Mouse (Mus musculus): ENCODE results near the gene Kctd20. TPM values are rescaled to one million over a fixed set of nuclear protein-coding genes. Genes with fewer than 3 reads are reported as not detected.
A peak's percentile ranks its signal among the peaks of the same experiment; 100 is the strongest.

Kctd20 gene
- polyA plus RNA-seq, 1 experiment = 33.0 TPM

GRCm38 (mm10) chr17:28936133-28936532 lies 15.6 kb upstream of the Kctd20 start:
- Histone ChIP-seq H3ac (ENCODE audit: control insufficient read depth, insufficient read length, low read depth) (no peak overlapping the region), H3K27me3 (ENCODE audit: control insufficient read depth, insufficient read depth, insufficient read length) (no peaks in the 10 kb centered on the region), H3K79me2 (ENCODE audit: control insufficient read depth, insufficient read depth) (no peaks in the 10 kb centered on the region), H3K4me3 (ENCODE audit: insufficient read depth, poor library complexity, severe bottlenecking) (no peak overlapping the region), H3K36me3 (ENCODE audit: control insufficient read depth, insufficient read depth) (no peaks in the 10 kb centered on the region), H3K79me3 (ENCODE audit: low read depth) (no peaks in the 10 kb centered on the region)
- TF ChIP-seq CTCF (IDR thresholded peaks at IDR 0.05; ENCODE audit: control insufficient read depth, insufficient read depth, insufficient read length) (no peak), FOSL1 (IDR thresholded peaks at IDR 0.05; ENCODE audit: insufficient read depth, low read length, poor library complexity, severe bottlenecking) (no peak), USF1 (IDR thresholded peaks at IDR 0.05; ENCODE audit: low read depth) (no peak), MYOG (IDR thresholded peaks at IDR 0.05; ENCODE audit: control insufficient read depth, extremely low read depth, insufficient read length) (no peak), MAX (IDR thresholded peaks at IDR 0.05) (no peak), MYOD1 (IDR thresholded peaks at IDR 0.05; ENCODE audit: control insufficient read depth, insufficient read length, low read depth) (no peak), CEBPB (IDR thresholded peaks at IDR 0.05; ENCODE audit: low read depth) (no peak)

DNA sequence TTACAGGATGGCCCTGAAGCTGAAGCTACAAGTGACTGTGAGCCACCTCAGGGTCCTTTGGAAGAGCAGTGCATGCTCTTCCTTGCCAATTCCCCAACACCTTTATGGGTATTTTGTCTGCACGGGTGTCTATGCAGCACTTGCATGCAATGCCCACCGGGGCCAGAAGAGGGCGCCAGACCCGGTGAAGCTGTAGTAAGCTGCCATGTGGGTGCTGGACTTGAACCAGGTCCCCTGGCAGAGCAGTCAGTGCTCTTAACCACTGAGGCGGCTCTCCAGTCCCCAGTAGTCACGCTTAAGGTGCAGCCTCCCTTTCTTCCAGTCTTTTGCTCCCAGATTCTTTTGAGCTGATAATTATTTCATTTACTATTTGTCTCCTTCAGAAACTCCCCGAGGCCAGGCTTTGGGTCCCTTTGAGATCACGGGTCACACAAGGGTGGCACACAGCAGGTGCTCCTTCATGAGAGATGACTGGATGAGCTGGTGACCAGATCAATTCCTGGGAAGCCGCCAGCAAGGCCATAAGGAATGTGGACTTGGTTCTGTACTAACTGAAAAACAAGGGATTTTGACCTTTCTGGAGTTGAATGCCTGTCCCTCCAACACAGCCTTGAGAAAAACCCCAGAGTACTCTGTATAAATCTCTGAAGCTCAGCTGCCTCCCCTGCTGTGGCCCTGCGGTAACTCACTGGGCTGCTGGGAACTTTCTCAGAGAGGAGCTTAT lies 15.0 kb upstream of the Kctd20 start:
- H3K79me2 ChIP-seq (ENCODE audit: control insufficient read depth, insufficient read depth) = no peaks in the 10 kb centered on the region
- no peaks in the 10 kb centered on the region for H3K36me3 ChIP-seq (ENCODE audit: control insufficient read depth, insufficient read depth)
- TF ChIP-seq CTCF (IDR thresholded peaks at IDR 0.05; ENCODE audit: control insufficient read depth, insufficient read depth, insufficient read length) (peak; percentile 3), CEBPB (IDR thresholded peaks at IDR 0.05; ENCODE audit: low read depth) (no peak)
- H3K4me3 ChIP-seq (ENCODE audit: insufficient read depth, poor library complexity, severe bottlenecking) = no peak overlapping the region
- H3ac ChIP-seq (ENCODE audit: control insufficient read depth, insufficient read length, low read depth) = no peak overlapping the region
- no peaks in the 10 kb centered on the region for H3K27me3 ChIP-seq (ENCODE audit: control insufficient read depth, insufficient read depth, insufficient read length)
- no peaks in the 10 kb centered on the region for H3K79me3 ChIP-seq (ENCODE audit: low read depth)

DNA sequence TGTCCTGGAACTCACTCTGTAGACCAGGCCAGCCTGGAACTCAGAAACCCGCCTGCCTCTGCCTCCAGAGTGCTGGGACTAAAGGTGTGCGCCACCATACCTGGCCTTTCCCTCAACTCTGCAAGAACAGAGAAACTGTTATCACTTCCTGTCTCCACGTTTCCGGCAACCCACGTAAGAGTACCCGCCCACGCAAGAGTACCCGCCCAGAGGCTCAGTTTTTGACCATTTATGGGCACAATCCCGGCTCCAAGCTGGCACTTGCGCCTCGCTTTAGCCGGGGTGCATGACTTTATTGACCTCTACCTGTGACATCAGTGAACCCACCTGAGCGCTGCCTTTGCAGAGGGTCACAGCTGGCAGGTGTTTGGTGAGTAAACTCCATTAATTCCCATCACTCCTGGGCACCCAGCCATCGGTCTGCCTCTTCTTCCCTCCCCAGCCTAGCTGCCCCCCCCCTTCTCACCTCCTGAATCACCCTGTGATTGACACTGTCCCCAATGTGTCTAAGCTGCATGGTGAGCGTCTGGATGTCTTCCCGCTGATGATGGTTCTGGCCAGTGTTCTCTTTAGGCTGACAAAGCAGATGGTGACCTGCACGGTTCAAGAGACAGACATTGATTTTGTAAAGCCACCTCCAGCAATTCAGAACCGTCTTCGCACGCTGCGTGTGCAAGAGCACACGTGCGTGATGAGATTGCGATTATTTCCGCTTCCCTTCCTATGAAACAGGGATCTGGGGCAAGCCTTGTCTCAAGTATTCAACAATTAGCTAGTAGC lies 10.8 kb upstream of the Kctd20 start:
- Histone ChIP-seq H3K79me2 (ENCODE audit: control insufficient read depth, insufficient read depth) (no peaks in the 10 kb centered on the region), H3K27me3 (ENCODE audit: control insufficient read depth, insufficient read depth, insufficient read length) (no peaks in the 10 kb centered on the region)
- no peak for TF ChIP-seq CTCF (IDR thresholded peaks at IDR 0.05; ENCODE audit: control insufficient read depth, insufficient read depth, insufficient read length)
- TF ChIP-seq CEBPB (IDR thresholded peaks at IDR 0.05; ENCODE audit: low read depth) = no peak
- no peak for TF ChIP-seq MAX (IDR thresholded peaks at IDR 0.05)
- TF ChIP-seq USF1 (IDR thresholded peaks at IDR 0.05; ENCODE audit: low read depth) = no peak
- TF ChIP-seq MYOD1 (IDR thresholded peaks at IDR 0.05; ENCODE audit: control insufficient read depth, insufficient read length, low read depth) = no peak
- no peak for TF ChIP-seq FOSL1 (IDR thresholded peaks at IDR 0.05; ENCODE audit: insufficient read depth, low read length, poor library complexity, severe bottlenecking)
- no peak for TF ChIP-seq MYOG (IDR thresholded peaks at IDR 0.05; ENCODE audit: control insufficient read depth, extremely low read depth, insufficient read length)

DNA sequence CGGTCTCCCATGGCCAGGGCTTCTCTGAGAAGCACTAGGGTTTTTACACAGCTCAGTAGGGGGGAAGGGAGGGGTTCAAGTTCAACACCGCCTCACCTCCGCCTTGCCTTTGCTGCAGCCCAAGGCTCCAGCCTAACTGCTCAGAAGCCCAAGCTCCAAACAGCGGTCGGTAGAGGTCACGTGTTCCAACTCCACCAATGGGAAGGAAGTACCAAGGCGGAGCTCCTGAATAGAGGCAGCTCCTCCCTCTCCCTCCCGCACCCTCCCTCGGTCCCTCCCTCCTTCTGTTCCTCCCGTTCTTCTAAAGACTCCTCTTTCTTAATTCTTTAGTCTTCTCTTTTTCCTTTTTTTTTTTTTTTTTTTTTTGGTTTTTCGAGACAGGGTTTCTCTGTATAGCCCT lies 9.6 kb upstream of the Kctd20 start:
- no peaks in the 10 kb centered on the region for H3K79me3 ChIP-seq (ENCODE audit: low read depth)
- no peaks in the 10 kb centered on the region for H3K79me2 ChIP-seq (ENCODE audit: control insufficient read depth, insufficient read depth)
- no peak overlapping the region for H3K4me3 ChIP-seq (ENCODE audit: insufficient read depth, poor library complexity, severe bottlenecking)
- no peaks in the 10 kb centered on the region for H3K27me3 ChIP-seq (ENCODE audit: control insufficient read depth, insufficient read depth, insufficient read length)
- H3K36me3 ChIP-seq (ENCODE audit: control insufficient read depth, insufficient read depth) = no peaks in the 10 kb centered on the region
- TF ChIP-seq USF1 (IDR thresholded peaks at IDR 0.05; ENCODE audit: low read depth) (peak; percentile 48), MAX (IDR thresholded peaks at IDR 0.05) (no peak)
- no peak overlapping the region for H3ac ChIP-seq (ENCODE audit: control insufficient read depth, insufficient read length, low read depth)

More for the DNA sequence above, 10.8 kb upstream of the Kctd20 start:
- H3K36me3 ChIP-seq (ENCODE audit: control insufficient read depth, insufficient read depth) = no peaks in the 10 kb centered on the region
- H3ac ChIP-seq (ENCODE audit: control insufficient read depth, insufficient read length, low read depth) = no peak overlapping the region
- H3K79me3 ChIP-seq (ENCODE audit: low read depth) = no peaks in the 10 kb centered on the region
- H3K4me3 ChIP-seq (ENCODE audit: insufficient read depth, poor library complexity, severe bottlenecking) = no peak overlapping the region

DNA sequence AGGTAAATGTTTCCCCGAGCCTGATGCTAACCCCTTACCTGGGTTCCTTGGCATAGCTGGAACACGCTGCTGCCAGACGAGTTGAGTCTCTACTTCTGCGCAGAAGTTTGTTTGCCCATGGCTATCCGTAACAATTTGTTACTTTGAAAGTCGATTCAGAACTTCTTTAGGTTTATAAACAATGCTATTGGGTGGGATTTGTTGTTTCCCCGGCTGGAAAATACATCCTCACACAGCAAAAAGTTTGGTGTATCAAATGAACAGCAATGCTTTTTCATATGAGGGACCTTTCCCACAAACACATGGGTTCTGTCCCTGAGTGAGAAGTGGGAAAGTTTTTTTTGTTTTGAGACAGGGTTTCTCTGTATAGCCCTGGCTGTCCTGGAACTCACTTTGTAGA lies 8.0 kb upstream of the Kctd20 start, which contains the start of gene Pxt1:
Gene Pxt1, minus strand, starts transcription at position 101 of the 400 bp plus-strand sequence.
- H3K4me3 ChIP-seq (ENCODE audit: insufficient read depth, poor library complexity, severe bottlenecking) = no peak within 1 kb of the TSS
- no peaks in the 10 kb centered on the region for H3K79me2 ChIP-seq (ENCODE audit: control insufficient read depth, insufficient read depth)
- H3ac ChIP-seq (ENCODE audit: control insufficient read depth, insufficient read length, low read depth) = no peak within 1 kb of the TSS
- no peaks in the 10 kb centered on the region for H3K36me3 ChIP-seq (ENCODE audit: control insufficient read depth, insufficient read depth)
- H3K27me3 ChIP-seq (ENCODE audit: control insufficient read depth, insufficient read depth, insufficient read length) = no peaks in the 10 kb centered on the region
- TF ChIP-seq MYOG (IDR thresholded peaks at IDR 0.05; ENCODE audit: control insufficient read depth, extremely low read depth, insufficient read length) (no peak), CEBPB (IDR thresholded peaks at IDR 0.05; ENCODE audit: low read depth) (no peak), USF1 (IDR thresholded peaks at IDR 0.05; ENCODE audit: low read depth) (no peak), MYOD1 (IDR thresholded peaks at IDR 0.05; ENCODE audit: control insufficient read depth, insufficient read length, low read depth) (no peak), CTCF (IDR thresholded peaks at IDR 0.05; ENCODE audit: control insufficient read depth, insufficient read depth, insufficient read length) (no peak), FOSL1 (IDR thresholded peaks at IDR 0.05; ENCODE audit: insufficient read depth, low read length, poor library complexity, severe bottlenecking) (no peak)
- no peaks in the 10 kb centered on the region for H3K79me3 ChIP-seq (ENCODE audit: low read depth)

GRCm38 (mm10) chr17:28944481-28944880 lies 7.3 kb upstream of the Kctd20 start:
- H3ac ChIP-seq (ENCODE audit: control insufficient read depth, insufficient read length, low read depth) = no peak overlapping the region
- H3K27me3 ChIP-seq (ENCODE audit: control insufficient read depth, insufficient read depth, insufficient read length) = no peaks in the 10 kb centered on the region
- H3K79me2 ChIP-seq (ENCODE audit: control insufficient read depth, insufficient read depth) = no peaks in the 10 kb centered on the region
- H3K4me3 ChIP-seq (ENCODE audit: insufficient read depth, poor library complexity, severe bottlenecking) = no peak overlapping the region
- TF ChIP-seq FOSL1 (IDR thresholded peaks at IDR 0.05; ENCODE audit: insufficient read depth, low read length, poor library complexity, severe bottlenecking) (no peak), USF1 (IDR thresholded peaks at IDR 0.05; ENCODE audit: low read depth) (no peak), MAX (IDR thresholded peaks at IDR 0.05) (no peak), MYOG (IDR thresholded peaks at IDR 0.05; ENCODE audit: control insufficient read depth, extremely low read depth, insufficient read length) (no peak)
- no peaks in the 10 kb centered on the region for H3K36me3 ChIP-seq (ENCODE audit: control insufficient read depth, insufficient read depth)
- H3K79me3 ChIP-seq (ENCODE audit: low read depth) = no peaks in the 10 kb centered on the region

Measured in C2C12 (cell line).